Mouse (Mus musculus) cerebellum, adult 8-10 months (tissue): ENCODE measurements at regions not wholly inside any gene's neighbourhood (a gene's known extent, or its start where the extent isn't known, plus 50 kb on each side); places are given as distances from the start of the nearest gene placed in this dataset.
"Not testable (repeated sequence)": the region's sequence is repeated elsewhere in the genome, so short reads cannot be mapped to it uniquely, and the experiment has no call there.

Experiments used
- DNase-seq: peaks from one replicate; pipeline ENCODE4 v3.0.0; 2022

DNA sequence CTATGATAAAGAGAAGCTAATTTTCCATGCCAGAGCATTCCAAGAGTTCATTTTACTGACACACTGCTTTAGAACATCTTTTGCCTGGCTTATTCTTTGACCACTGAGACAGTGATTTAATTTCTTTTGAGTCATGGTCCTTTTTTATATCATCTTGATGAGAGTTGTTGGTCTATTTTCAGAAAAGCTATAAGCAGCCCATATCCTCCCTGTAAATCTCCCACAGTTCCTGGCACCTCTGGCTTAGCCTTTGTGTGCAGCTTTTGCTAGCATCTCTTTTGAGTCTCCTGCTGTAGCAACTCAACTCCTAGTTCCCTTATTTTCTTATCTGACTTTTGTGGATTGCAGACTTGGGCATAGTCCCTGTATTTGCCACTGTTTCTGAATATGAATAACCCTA, 207.5 kb upstream of the 4931417E11Rik start:
- DNase-seq, result no peak

DNA sequence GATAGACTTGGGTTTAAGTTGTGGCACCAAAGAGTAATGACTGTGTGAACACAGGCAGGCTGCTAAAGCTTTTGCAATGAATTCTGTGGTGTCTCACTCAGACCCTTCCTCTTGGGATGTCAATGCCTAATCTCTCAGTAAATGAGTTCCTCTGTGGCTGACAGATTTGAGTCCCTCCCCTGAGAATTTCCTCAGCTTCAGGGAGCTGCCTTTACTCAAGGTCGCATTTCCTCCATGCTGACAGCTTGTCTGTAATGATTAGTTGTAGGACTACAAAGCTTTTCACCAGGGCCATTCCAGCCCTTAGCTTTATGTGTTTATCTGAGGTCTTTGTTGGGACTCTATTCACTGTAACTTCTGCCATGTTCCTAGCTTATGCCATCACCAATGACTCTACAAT, 199.9 kb upstream of the 4931417E11Rik start:
- DNase-seq, result no peak

DNA sequence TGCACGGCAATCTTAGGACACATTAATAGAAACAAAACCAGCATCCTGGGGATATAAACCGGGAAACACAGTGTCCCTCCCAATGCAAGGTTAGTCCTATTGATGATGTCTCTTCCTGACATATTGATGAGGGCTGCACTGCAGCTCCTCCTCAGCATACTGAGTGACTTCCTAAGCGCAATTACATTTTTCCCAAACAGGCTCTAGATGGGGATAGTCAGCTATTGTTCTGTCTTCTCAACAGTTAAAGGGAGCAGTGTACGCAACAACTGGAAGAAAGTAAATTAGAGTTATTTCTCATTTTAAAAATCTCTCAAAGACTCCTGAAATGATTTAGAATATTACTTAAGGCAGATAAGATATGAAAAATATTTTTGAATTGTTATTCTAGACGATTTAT, 189.5 kb upstream of the 4931417E11Rik start:
- no peak for DNase-seq

DNA sequence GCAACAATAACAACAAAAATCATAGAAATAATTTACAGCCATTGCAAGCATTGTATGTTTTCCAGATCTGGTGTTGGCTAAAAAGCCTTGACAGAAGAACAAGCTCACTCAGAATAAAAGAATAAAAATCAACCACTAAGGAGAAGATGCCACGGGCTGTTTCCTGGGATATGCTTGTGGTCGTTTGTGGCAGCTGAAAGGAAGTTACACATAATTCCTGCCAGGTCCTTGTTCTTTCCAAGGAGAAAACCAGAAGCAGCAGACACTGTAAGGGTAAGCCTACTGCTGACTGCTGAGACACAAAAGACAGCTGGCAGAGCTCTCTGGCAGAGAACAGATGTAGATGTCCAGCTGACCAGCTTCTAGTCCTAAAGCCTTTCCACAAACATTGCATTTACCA, 175.9 kb upstream of the 4931417E11Rik start:
- no peak for DNase-seq

DNA sequence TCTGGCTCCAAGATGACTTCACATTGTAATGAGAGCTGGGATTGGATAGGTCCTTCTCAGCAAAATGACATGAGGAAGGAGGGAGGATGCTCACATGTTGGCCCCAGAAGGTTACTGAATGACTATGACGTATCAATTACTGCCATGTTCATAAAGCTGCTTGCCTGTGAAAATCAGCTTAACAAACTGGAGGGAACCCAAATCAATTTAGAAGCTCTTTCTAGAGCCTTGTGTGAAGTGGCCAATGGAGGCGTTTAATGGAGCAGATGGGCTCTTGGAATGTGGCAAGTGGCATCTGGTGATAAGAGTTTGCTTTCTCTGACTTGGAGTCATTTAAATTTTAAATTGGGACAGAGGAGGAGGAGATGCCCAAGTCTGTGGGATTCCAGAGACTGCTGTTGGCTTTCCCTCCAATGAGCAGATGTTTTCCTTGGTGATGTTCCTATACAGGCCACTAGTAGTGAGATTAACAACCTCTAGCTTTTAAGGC, 175.4 kb upstream of the 4931417E11Rik start:
- DNase-seq, result no peak

DNA sequence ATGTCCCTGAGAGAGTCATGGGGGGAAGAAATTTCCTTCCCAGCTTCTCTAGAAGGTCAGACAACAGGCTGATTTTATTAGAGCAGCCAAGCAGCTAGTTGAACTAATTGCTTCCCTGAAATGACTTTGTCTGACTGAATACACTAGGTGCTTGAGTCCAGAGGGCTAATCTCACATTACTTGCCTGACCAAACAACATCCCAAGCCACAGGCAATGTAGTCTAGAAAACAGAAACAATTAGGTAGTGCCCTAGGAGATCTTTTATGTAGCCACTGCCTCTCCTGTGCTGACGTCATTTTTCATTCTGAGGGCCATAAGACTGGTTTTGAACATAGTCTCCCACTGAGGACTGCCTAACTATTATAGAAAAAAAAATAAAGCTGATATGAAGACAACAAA, 159.1 kb upstream of the 4931417E11Rik start:
- DNase-seq, result no peak

DNA sequence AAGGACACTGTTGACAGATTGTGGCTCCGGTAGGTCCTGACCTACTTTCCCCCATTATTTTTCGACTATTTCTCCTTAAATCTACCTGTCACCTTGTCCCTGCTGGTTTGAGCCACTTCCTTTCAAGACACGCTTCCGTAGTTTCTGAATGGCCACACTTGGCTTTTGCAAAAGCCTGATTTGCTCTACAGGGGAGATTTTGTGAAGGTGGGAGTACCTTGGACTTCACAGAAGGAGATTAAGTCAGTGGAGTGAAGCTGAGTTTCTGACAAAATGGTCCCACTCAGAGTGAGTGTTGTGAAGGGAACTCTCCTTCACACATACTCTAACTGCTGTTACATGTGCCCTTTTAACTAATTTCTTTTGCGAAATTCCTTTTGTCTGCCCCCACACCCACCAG, 157.0 kb upstream of the 4931417E11Rik start:
- DNase-seq, result no peak

DNA sequence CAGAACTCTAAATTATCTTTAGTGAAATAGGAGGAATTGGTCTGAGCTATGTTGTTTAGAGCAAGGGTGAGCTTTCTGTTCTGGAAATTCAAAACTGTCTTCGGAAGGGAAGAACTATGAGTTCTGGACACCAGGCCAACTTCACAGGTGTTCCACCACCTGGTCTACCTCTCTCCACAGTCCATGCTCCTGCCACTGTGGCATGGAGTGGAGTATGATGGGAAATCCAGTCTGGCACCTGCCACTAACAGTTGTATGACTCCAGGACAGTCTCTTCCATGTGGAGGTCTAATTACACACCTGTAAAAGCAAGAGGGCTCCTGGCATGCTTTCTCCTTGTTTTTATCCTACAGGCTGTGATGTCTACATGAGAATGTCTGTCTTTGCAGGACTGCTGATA, 154.7 kb upstream of the 4931417E11Rik start:
- peak; percentile 36 for DNase-seq

DNA sequence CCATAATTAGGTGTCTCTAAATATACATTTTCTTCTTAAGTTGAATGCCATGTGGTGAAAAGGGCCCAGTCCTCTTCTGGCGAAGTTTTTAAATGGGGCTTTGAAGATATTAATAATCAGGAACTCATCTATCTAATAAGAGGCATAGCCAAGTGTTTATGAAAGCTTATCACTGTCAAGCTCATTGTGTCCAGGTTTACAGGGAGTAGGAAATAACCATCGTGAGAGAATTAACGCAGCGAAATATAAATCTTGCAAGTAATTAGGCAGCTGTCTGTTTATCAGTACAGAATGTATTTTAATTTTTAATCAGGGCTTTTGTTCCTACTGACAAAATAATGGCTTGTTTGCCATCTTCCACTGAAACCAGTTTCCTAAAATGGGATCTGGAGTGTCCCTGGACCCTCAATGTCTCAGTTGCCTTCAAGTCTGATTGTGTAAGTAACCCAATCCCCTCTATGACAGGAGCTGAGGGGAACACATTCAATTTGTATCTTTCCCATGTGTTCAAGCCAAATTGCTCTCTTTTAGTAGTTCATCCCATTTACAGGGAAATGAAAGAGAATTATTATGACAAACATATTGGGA, 152.5 kb upstream of the 4931417E11Rik start:
- no peak for DNase-seq

DNA sequence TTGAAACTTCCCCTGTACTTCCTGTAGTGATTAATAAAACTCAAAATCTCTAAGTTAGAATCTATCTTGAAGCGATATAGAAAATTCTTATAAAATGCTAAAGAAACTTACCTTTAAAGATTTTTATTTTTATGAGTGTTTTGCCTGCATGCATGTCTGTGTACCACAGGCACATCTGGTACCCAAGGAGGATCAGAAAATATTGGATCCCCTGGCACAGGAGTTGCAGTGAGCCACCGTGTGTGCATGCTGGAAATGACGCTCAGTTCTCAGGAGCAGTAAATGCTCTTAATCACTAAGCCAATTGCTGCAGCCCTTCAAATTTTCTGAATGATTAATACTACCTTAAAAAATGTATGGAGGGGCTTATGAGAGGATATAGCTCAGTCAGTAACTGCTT, 142.8 kb upstream of the 4931417E11Rik start:
- no peak for DNase-seq

DNA sequence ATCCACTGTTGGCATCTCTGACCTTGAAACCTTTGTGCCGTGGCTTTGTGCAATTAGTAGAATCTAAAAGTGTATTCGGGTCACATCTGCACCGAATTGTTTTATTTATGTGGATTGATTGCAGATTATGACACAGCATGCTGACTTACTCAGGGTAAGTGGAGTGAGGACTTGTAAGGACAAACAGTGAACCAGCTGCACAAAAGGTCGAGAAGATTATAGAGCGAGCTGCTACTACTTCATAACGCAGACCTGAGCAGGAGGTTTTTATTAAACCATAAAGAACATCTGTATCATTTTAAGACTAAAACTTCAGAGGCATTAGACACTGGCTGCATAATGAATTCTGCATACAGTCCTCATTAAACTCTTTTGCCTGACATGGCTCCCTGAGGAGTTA, 142.4 kb upstream of the 4931417E11Rik start:
- DNase-seq, result no peak

DNA sequence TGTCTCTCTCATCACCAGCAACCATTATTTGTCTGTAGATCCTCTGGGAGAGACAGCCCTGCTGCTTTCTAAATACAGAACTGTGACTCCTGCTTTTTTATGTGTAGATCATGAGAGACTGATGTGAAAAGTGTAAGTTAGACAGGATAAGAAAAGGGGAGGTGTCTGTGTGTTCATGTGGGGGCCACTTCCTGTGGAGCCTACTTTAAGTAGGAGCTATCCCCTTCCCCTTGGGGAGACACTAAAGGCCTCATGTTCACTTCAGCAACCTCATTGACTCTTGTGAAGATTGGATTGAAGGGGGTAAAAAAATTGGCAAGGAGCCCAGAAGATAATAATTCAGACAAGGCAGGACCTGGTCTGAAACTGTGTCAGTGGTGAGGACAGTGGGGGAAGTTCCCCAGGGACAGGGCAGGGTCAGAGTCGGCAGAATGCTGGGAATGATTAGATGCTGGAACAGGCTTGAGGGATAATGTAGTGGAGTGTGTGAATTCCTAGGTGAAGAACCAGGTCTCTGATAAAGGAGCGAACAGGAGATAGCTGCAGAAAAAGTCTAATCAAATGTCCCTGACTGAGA, 140.7 kb upstream of the 4931417E11Rik start:
- DNase-seq, result no peak

DNA sequence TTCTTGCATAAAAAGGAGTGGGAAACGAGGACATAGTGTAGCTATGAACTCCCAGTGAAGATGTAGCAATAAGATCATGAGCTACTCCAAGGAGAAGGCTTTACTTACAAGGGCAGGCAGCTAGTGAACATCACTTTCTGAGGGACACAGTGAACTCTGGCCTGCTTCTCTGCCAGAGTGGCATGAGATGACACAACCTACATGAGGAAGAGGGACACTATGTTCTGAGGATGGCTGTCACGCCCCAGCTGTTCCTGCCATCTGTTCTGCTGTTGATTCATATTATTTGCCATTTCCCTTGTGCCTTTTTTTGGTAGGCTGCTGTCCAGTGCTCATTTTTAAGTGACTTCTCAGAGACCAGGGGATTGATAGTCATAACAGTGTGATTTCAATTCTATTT, 118.2 kb upstream of the 4931417E11Rik start:
- DNase-seq, result no peak

DNA sequence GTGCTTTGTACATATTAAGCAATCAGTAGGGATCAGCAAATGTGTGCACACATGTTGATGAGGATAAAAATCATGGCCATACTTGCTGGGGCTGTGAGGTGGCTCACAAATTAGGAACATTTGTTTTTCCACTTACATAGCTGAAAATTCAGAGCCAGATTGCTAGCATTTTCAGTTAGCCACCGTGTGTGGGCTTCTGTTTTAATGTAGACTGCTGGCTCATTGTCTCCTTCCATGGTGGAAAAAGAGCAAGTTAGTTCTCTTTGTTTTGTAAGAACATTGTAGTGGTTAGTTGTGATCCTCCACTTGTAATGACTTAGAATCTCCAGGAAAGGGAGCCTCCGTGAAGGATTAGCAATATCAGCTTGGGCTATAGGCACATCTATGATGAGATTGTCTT, 107.2 kb upstream of the 4931417E11Rik start:
- no peak for DNase-seq

DNA sequence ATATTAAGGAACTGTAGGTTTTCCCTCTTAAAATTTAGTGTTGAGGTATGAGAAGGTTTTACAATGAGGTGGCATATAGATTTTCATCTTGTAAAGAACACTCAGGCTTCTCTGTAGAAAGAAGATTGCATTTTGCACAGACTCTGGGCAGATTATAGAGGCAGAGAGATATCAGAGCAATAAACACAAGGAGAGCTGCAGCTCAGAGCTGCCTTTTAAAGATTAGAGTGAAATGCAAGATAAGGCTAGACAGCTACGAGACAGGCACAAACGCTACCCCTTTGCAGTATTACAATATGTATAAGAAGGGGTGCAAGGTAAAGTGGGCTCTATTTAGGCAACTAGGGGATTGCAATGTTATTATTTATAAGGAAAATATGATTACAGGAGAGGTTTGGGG, 90.5 kb upstream of the 4931417E11Rik start:
- no peak for DNase-seq

DNA sequence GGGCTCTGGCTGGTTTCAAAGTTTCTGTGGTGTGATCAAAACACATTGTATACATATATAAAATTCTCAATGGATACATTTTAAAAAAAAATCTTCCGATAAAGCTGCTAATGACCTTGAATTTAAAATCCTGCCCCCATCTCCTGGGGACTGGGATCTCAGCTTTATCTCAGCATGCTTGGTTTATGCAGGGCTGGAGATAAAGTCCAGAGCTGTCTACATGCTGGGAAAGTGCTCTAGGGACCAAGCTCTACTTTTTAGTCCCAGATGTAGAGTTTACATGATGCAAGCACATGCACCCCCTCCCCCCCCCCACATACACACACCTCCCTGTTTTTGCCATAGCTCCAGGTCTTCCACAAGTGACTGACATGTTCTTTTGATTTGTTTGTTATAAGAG, 61.1 kb upstream of the 4931417E11Rik start:
- DNase-seq, result no peak

DNA sequence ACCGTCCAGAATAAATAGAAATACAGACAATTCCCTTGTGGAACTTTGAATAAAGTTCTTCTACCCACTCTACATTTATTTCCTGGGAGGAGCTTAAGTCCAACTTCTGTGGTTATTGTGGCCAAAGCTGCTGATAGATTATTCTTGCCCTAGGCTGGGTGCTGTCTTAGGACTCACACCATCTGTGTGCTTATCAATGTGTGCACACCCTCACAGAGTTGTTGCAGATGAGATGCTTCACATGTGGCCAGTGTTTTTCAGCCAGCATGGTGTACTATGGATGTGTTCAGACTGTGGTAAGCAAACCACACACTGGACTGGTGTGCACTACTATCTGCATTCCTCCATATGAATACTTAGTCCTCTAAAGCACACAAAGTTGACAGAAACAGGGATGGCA, 60.6 kb upstream of the 4931417E11Rik start:
- DNase-seq, result no peak

DNA sequence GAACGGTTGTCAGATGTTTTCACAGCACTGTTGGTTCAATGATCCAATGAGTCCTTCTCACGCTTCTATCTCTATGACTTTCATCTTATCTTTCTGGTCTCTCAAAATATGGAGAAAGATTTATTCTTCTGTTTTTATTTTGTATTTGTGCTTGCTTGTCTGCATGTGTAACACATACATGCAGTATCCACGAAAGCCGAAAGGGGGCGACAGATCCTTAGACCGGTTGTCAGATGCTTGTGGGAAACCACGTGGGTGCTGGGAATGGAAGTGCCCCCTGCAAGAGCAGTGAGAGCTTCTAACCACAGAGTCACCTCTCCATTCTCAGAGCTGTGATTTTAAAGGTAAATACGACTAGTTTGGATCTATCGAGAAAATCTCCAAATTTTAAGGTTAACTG, 54.2 kb upstream of the 4931417E11Rik start:
- no peak for DNase-seq

DNA sequence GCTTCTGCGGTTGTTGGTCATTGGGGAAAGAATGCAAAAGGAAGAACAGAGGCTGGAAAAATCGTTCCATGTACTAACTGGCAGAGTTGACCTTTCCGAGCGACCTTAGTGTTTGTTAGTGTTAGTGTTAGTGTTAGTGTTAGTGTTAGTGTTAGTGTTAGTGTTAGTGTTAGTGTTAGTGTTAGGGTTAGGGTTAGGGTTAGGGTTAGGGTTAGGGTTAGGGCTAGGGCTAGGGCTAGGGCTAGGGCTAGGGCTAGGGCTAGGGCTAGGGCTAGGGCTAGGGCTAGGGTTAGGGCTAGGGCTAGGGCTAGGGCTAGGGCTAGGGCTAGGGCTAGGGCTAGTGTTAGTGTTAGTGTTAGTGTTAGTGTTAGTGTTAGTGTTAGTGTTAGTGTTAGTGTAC, 50.4 kb upstream of the 4931417E11Rik start:
- not testable (repeated sequence) for DNase-seq
